Mouse (Mus musculus) liver, adult 2 months (tissue): ENCODE results near the gene Mrto4.

ENCODE experiments used
- CTCF ChIP-seq: fragments of 200-500 bp; IDR thresholded peaks from 2 replicates; pipeline ENCODE4 v1.5.1; 2011; ENCODE audit warnings: low read depth, low read length, control low read depth
- POLR2A ChIP-seq: fragments of 200-500 bp; IDR thresholded peaks from 2 replicates; pipeline ENCODE4 v1.6.1; 2011; ENCODE audit warnings: low read length, control low read depth; ENCODE audit not compliant: insufficient read depth; ENCODE audit errors: extremely low read depth

DNA sequence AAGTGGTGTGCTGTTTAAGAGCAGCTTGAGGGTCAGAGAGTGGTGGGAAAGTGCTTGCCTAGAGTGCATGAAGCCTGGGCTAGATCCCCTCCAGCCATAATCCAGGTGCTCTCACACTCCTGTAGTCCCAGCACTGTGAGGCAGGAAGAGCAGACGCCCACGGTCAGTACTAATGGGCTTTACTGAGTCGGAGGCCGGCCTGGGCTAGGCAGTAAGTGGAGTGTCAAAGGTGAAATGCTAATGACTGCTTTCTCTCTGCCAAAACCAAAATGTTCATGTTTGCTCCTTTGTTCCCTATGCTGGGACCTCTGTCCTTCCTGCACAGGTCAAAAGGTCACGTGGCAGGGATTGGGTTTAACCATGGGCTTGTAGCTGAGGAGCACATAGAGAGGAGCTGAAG, 48.1 kb upstream of the Mrto4 start:
- TF ChIP-seq POLR2A (no peak), CTCF (no peak)
